Mouse (Mus musculus) spleen, embryonic (tissue): ENCODE results near the gene Nt5dc3.

ENCODE experiments used
- CTCF ChIA-PET: fragments of 350-600 bp; sonication (Branson Sonifier 250); formaldehyde crosslinking; loops from one replicate; lab custom pipeline; 2022; lab: Charles Lee

Gene Nt5dc3

GRCm38 (mm10) chr10:86779117-86779755, 431 bp downstream of the Nt5dc3 start:
- CTCF ChIA-PET: no interaction called here

GRCm38 (mm10) chr10:86779816-86780500, 1.2 kb downstream of the Nt5dc3 start:
- CTCF ChIA-PET: no interaction called here

GRCm38 (mm10) chr10:86781641-86782040, 2.8 kb downstream of the Nt5dc3 start:
- CTCF ChIA-PET: no interaction called here

GRCm38 (mm10) chr10:86782656-86783055, 3.9 kb downstream of the Nt5dc3 start:
- CTCF ChIA-PET: no interaction called here

GRCm38 (mm10) chr10:86783561-86783960, 4.8 kb downstream of the Nt5dc3 start:
- CTCF ChIA-PET: no interaction called here

- CTCF ChIA-PET: no interaction called here
These were observed 5.4 kb downstream of the Nt5dc3 start for GRCm38 (mm10) chr10:86784126-86784675.

GRCm38 (mm10) chr10:86785396-86785795, 6.6 kb downstream of the Nt5dc3 start:
- CTCF ChIA-PET: no interaction called here

- CTCF ChIA-PET: no interaction called here
These were observed 7.3 kb downstream of the Nt5dc3 start for GRCm38 (mm10) chr10:86786083-86786482.

GRCm38 (mm10) chr10:86788193-86788592, 9.4 kb downstream of the Nt5dc3 start:
- CTCF ChIA-PET: no interaction called here

- CTCF ChIA-PET: no interaction called here
These were observed 10.4 kb downstream of the Nt5dc3 start for GRCm38 (mm10) chr10:86789146-86789672.

- CTCF ChIA-PET: no interaction called here
These were observed 12.8 kb downstream of the Nt5dc3 start for GRCm38 (mm10) chr10:86791507-86792184.

GRCm38 (mm10) chr10:86793509-86793951, 14.7 kb downstream of the Nt5dc3 start:
- CTCF ChIA-PET: no interaction called here

- CTCF ChIA-PET: no interaction called here
These were observed 15.4 kb downstream of the Nt5dc3 start for GRCm38 (mm10) chr10:86794196-86794595.

- CTCF ChIA-PET: no interaction called here
These were observed 16.2 kb downstream of the Nt5dc3 start for GRCm38 (mm10) chr10:86794794-86795535.

- CTCF ChIA-PET: no interaction called here
These were observed 17.4 kb downstream of the Nt5dc3 start for GRCm38 (mm10) chr10:86796073-86796741.

GRCm38 (mm10) chr10:86807362-86807761, 28.6 kb downstream of the Nt5dc3 start:
- CTCF ChIA-PET: no interaction called here

- CTCF ChIA-PET: no interaction called here
These were observed 29.4 kb downstream of the Nt5dc3 start for GRCm38 (mm10) chr10:86808013-86808758.

GRCm38 (mm10) chr10:86810000-86810399, 31.2 kb downstream of the Nt5dc3 start:
- CTCF ChIA-PET: no interaction called here

- CTCF ChIA-PET: no interaction called here
These were observed 31.8 kb downstream of the Nt5dc3 start for GRCm38 (mm10) chr10:86810612-86811011.
